Mouse (Mus musculus) Muller cell, postnatal 12 days (primary cell): ENCODE measurements around the gene Neurl1b.

Experiments
- DNase-seq: peaks from one replicate; pipeline ENCODE4 v3.0.0-alpha.2; 2015; ENCODE audit errors: inconsistent ontology term

Gene Neurl1b

DNA sequence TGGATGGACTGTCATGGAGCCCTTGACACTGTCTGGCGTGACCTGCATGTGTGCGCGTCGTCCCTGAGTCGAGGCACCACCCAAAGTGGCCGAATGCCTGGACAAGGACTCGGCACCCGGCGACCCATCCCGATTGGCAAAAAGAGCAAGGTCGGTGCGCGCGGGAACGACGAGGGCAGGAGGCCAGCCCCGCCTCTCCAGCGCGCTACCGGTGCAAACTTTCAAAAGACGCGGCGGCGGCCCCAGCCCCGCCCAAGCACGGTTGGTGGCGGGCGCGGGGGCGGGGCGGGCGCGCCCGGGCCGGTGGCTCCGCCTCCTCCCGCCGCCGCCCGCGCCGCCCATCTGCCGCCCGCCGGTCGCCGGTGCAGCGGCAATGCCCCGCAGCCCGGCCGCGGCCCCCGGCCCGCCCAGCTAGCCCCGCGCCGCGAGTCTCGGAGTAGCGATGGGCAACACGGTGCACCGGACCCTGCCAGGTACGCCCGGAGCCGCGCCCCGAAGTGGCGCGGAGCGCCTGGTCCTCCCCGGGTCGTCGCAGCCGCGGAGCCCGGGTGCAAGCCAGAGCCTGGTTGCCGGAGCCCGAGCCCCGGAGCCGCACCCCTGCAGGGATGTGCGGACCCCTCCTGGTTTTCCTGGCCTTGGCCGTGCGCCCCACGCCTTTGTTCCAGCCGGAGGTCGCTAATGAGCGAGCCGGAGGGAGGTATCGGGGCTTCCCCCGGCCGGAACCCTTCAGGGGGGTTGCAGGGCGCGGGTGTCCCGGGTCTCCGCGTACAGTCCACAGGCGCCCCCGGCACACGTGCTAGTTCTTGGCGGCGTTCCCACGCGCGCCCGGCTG, at the start of gene Neurl1b:
Gene Neurl1b, plus strand, starts transcription at position 307 of the 832 bp plus-strand sequence.
- peak; percentile 76 for DNase-seq

DNA sequence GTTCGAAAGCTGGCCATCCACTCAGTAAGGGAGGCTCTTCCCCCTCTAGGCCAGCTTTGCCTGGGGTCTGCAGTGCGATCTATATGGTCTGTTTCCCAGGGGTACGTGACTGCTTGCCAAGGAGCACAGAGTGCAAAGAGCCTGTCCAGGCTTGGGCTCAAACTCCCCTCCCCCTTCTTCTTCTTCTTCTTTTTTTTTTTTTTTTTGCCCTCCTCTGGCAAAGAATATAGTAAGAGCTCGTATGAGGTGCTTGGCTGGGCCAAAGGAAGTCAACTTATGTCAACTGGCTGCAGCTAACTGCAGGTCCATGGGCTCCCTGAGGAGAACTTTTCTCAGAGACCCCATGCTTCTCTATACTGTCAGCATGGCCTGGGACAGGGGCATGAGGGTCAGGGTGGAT, 47.8 kb upstream of the Neurl1b start:
- no peak for DNase-seq

DNA sequence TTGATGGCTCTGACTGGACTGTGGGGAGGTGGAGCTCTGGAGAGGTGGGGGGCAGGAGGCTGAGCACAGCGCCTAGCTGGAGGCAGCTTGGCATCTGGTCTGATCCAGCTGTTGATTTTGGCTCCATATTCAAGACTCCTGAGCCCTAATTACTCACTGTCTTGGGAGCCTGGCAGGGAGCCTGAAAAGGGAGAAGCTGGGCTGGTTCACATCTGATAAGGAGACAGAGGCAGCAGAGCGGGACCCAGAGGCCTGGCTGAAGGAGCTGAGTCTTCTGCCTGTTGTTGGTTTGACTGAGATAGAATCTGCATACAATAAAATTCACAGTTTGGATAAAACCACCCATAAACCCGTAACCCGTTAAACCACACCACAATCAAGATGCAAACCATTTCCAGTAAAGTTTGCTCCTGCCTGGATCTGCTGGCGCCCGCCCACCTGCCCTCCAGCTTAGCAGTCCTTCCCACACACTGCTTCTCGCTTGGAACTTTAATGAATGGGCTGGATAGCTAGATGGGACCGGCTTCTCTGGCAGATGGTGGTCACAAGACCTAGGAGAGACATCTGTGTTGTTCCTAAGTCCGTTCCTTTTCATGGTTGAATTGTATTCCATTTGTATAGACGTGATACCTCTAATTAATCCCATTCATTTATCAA, 46.2 kb upstream of the Neurl1b start:
- DNase-seq, result peak; percentile 19

DNA sequence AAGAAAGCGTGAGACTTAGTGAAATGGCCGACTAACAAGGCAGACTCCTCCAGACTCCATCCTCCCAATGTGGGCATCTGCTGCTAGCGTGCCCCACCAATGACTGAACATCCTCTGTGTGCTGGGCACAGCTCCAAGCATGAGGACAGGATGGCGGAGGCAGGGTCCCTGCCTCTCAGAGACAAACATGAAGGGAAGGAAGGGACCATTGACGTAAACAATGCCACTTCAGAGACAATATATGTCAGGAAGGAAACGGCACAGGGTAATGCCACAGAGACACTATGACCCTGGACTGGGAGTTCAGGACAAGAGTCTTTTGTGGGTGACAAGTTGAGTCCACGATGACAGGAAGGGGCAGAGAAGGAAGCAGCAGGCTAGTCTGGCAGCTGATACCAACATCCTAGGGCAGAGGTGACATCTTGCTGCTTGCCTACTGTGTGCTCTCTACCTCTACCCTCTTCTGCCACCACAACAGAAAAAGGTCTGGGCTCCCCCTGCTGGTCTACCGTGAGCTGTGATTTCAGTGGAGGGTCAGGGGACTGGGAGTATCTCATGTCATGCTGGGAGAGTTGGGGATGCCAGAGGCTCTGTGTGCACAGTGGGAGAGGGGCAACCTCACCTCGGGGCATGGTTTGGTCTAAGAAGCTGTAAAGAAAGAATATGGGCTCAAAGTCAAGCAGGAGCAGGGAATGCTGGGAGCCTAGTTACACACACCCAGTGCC, 43.9 kb upstream of the Neurl1b start:
- DNase-seq, result peak; percentile 52

DNA sequence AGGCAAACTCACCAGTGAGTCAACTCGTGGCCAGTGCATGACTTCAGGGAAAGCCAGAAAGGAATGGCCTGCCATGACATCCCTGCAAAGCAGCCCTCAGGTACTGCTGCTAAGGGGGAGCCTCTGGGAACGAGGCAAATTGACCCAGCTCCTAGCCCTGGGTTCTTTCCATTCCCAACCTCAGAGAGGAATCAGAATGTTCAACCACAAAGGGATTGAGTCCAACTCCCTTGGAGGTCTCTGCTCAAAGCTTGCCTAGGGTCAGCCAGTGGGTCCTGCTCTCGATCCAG, 43.4 kb upstream of the Neurl1b start:
- no peak for DNase-seq

- no peak for DNase-seq
Measured at GRCm38 (mm10) chr17:26373211-26373610, 41.4 kb upstream of the Neurl1b start.

DNA sequence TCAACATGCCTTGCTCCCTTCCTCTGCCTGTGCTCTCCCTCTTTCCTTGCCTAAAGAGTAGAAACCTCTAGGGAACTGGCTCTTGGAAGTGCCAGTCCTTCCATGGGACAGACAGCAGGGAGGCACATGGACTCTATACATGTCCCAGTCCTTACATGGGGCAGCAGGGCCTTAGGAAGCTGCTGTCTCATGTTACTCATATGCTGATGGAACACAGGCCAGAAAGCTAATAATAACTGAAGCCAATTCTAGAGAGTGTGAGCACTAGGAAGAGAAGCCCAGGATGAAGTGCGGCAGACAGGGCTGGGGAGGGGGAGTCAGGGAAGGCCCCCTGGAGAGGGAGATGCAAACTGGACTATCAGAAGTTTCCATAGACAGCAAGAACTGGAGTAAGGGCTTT, 38.2 kb upstream of the Neurl1b start:
- DNase-seq, result no peak

GRCm38 (mm10) chr17:26376994-26377744, 37.5 kb upstream of the Neurl1b start:
- no peak for DNase-seq

GRCm38 (mm10) chr17:26380280-26380985, 34.2 kb upstream of the Neurl1b start:
- no peak for DNase-seq

GRCm38 (mm10) chr17:26380986-26381446, 33.6 kb upstream of the Neurl1b start:
- DNase-seq, result no peak

- DNase-seq, result no peak
Measured at GRCm38 (mm10) chr17:26381613-26382012, 33.0 kb upstream of the Neurl1b start.

DNA sequence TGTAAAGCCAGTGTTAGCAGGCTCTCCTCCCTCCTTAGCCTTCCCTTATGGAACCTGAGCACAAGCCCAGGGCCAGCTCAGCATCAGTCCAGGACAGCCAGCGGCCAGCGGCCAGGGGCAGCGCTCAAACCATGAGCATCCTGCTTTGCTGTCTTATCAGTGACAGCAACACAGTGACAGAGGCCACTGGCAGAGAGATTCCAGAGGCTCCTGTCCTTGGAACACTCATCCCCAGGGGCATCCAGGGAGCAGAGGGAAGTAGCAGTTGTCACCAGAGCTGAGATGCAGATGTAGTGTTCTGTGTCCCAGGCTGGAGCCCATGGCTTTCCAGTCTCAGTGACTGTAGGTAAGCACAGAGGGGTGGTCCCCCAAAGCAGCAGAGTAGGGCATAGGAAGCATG, 32.5 kb upstream of the Neurl1b start:
- no peak for DNase-seq

- no peak for DNase-seq
Measured at GRCm38 (mm10) chr17:26382687-26383086, 31.9 kb upstream of the Neurl1b start.

DNA sequence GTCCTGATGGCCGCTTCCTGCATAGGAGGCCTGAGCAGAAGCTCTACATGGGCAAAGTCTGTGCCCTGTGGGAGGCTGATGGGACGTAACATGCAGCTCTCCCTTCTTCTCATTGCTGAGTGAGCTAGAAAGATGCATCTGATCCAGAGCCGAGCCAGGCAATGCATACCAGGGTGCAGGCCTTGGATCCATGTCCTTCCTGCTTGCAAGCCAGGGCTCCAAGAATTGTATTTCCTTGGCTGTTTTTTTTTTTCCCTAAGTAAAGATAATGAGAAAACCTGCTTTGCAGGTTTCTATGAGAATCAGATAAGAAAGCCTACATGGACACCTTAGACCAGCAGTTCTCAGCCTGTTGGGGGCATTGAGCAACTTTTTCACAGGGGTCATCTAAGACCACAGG, 30.5 kb upstream of the Neurl1b start:
- DNase-seq, result no peak

DNA sequence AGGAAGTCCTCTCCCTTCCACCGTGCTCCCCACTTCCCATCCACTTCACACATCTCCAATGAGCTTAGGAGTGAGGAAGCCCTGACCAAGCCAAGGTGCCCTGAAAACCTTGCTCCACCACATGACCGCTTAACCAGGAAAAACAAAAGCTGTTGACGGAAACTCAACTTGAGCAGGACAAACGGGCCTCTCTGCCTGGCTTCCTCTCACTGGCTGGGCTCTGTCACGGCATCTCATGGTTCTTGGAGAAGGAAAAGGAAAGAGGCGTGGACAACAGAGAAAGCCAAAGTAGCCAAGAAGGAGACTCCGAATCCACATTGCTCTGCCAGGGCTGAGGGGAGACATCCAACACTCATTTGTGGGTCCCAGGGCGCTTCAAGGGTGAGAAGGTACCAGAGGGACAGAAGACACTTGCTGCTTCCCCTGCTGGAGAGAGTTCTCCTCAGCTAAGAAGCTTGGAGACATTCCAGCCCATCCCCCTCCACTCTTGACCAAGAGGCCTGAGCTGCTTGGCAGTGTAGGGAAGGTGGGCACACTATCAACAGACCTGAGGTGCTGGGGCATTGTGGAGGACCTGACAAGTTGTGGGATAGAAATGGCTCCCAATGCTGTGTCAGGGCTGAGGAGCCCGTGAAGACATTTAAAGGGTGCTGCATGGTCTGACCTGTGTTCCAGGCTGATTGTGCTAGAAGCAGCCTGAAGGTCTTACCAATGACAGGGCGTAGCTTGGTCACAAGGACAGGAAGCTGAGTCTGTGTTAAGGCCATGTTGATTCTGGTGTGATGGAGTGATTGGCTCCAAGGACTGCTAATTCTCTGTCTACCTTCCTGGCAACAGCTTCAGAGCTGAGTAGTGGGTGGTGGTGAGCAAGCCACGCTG, 29.1 kb upstream of the Neurl1b start:
- no peak for DNase-seq

GRCm38 (mm10) chr17:26386131-26386481, 28.5 kb upstream of the Neurl1b start:
- no peak for DNase-seq

GRCm38 (mm10) chr17:26388106-26388505, 26.5 kb upstream of the Neurl1b start:
- no peak for DNase-seq

DNA sequence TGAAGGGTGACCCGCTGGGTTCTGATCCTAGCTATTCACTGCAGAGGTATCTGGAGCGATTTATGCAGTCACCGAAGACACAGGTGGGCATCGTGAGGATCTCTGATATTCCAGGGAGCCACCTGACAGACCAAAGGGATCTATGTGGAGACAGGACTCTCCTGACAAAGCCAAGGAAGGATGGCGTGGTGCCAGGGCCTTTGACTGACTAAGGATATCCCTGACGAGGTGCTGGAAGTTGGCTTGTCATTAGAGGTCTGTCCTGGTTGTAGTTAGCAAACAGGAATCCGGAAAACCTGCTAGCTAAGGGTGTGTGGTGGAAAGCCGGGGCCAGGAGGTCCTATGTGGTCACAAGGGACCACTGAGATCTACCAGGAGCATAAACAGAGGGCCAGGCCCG, 25.4 kb upstream of the Neurl1b start:
- no peak for DNase-seq

- no peak for DNase-seq
Measured at GRCm38 (mm10) chr17:26390666-26391065, 24.0 kb upstream of the Neurl1b start.

DNA sequence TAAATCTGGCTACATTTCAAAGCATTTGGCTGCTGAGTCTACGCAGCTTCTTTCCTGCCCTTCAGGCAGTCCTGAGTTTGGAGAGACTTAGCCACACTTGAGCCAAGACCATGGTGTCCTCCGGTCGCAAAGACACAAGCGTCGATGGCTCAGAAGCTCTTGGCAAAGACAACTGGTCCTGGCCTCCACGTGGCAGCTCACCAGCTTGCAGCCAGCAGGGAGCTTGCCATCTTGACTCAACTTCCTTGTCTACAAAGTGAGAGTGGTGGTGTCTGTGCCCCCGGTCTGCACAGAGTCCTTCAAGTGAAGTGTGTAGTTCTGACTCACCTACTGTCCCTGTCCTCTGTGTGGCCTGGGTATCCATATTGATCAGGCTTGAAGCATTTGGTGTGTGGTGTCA, 22.3 kb upstream of the Neurl1b start:
- DNase-seq, result no peak
